Mouse (Mus musculus) lung, postnatal 0 days (tissue): ENCODE data around the gene Nr6a1.

ENCODE experiments used
- CTCF ChIP-seq: IDR thresholded peaks from 2 replicates; pipeline ENCODE4 v1.5.1; 2016; ENCODE audit warnings: antibody characterized with exemption, mild to moderate bottlenecking
- EP300 ChIP-seq: IDR thresholded peaks from 2 replicates; pipeline ENCODE4 v1.6.1; 2016; ENCODE audit warnings: antibody characterized with exemption, mild to moderate bottlenecking, control low read depth

- TF ChIP-seq CTCF (no peak), EP300 (no peak)
These were observed 145.4 kb downstream of the Nr6a1 start for GRCm38 (mm10) chr2:38781945-38782720.
